Mouse (Mus musculus): ENCODE measurements at regions not wholly inside any gene's neighbourhood (a gene's known extent, or its start where the extent isn't known, plus 50 kb on each side); places are given as distances from the start of the nearest gene placed in this dataset.
"Not testable (repeated sequence)": the region's sequence is repeated elsewhere in the genome, so short reads cannot be mapped to it uniquely, and the experiment has no call there.

- not testable (repeated sequence) for DNase-seq
Measured at GRCm38 (mm10) chr2:95433996-95434395, 884.0 kb upstream of the Lrrc4c start.

DNA sequence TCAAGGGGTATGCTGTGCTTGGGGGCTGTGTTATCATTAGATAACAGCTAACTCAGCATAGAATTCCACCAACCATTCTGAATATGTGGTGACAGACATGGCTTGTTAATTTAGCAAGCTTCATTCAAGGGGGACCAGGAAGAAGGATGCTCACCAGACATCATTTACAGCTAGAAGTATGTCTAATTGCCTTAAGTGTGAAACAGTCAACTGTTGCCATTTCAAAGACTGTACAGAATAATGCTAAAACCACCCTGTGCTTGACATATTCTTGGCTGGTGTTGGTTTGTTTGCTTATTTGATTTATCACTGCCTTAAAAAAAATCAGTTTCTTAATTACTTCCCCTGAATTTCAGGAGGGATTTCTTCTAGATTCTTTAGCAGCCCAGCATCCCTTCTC, 877.0 kb upstream of the Lrrc4c start:
- no peak for DNase-seq

GRCm38 (mm10) chr2:95443245-95443799, 874.6 kb upstream of the Lrrc4c start:
- no peak for DNase-seq

- DNase-seq: no peak
Measured at GRCm38 (mm10) chr2:95448897-95449296, 869.1 kb upstream of the Lrrc4c start.

DNA sequence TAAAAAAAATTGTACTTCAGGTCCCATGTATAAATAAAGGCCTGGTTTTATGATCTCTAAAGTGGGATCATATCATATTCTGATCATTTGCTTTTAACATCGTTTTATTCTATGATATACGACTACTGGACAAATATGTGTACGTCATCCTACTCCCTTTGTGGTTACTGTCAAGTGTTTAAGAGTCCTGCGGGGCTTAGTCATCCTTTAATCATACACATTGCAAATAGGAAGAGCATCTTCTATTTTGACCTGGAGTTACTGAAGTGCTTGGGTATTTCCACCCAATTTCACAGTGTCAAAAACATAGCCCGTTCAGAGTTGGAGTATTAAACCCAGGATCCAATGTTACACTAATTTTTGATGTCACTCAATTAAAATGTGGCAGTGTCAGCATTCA, 838.1 kb upstream of the Lrrc4c start:
- no peak for DNase-seq

DNA sequence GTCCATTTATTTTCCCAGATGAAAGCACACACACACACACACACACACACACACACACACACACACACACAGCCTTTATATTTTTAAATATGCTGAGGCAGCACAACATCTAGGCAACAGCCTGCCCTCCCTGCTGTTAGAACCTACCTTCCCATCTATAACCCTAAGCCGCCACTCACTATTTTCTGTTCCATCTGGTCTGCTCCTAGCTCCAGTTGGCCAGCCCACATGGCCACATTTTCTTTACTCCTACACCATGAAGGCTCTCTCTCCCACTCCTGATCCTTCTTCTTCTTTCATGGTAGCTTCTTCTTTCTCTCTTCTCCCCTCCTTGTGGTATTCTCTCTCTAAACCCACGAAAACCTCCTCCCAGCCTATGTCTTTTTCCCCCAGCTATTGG, 834.6 kb upstream of the Lrrc4c start:
- DNase-seq: no peak

GRCm38 (mm10) chr2:95487580-95488135, 830.3 kb upstream of the Lrrc4c start:
- DNase-seq: no peak

GRCm38 (mm10) chr2:95494026-95494697, 823.8 kb upstream of the Lrrc4c start:
- DNase-seq: no peak

GRCm38 (mm10) chr2:95494698-95495088, 823.3 kb upstream of the Lrrc4c start:
- DNase-seq: peak in 1 of 2 experiments; percentile 2

DNA sequence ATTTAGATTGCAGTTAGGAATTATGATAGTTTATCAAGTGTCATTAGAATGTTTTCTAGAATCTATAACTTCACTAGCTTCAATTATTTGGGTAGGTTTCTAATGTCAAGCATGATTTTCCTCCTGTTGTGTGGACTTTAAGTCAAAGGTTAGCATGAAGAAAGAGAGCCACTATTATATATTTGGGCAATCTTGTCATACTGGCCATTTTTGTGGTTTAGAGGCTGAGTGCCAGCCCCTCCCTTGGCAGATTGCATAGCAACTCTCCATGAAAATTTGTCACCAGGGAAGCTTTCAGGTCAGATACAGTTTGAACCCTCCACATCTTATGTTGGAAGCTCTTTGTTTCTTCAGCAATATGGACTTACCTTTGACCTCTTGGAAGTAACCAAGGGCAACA, 806.7 kb upstream of the Lrrc4c start:
- no peak for DNase-seq

- no peak for DNase-seq
Measured at GRCm38 (mm10) chr2:95521624-95522023, 796.3 kb upstream of the Lrrc4c start.

DNA sequence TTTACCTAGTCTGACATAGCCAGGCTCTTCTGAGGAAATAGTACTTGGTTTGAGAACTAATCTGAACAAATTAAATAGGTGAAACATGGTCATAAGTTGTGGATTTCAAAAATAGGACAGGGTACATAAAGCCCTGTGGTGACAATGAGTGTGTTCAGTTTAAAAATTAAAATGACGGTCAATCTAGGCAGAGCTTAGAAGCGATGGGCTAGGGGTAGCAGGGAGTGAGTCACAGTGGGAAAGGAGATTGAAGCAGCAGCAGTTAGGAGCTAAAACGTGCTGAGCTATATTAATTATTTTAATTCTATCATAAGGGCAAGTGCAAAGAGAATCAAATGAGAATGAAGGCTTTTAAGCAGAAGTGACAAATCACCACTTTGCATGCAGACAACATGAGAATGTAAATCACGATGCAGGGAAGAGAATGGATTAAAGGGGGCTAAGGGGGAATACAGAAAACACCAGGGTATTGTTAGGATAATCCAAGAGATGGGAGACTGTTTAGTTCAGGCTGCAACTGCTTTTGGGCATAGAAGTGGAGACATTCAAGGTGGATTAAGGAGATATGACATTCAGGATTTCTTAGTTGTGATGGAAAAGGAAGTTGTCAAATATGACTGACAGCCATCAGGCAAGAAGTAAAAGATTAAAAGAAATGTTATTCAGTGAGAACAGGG, 793.2 kb upstream of the Lrrc4c start:
- DNase-seq: no peak

GRCm38 (mm10) chr2:95564089-95564488, 753.9 kb upstream of the Lrrc4c start:
- DNase-seq: no peak

GRCm38 (mm10) chr2:95575882-95576281, 742.1 kb upstream of the Lrrc4c start:
- no peak for DNase-seq

DNA sequence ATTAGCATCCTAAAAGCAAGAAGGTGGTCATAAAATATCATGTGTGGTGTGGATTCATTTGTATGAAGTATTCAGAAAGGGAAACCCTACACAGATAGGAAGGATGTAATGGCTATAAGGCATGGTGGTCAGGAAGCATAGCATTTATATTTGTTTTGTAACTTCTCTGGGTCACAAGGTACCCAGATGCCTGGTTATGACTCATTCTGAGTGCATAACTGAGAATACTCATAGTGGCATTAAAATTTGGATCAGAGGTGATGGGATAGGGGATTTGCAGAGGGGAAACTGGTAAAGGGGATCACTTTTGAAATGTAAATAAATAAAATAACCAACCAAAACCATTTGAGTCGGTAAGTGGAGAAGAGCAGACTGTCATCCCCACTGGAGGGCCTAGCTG, 738.8 kb upstream of the Lrrc4c start:
- no peak for DNase-seq

DNA sequence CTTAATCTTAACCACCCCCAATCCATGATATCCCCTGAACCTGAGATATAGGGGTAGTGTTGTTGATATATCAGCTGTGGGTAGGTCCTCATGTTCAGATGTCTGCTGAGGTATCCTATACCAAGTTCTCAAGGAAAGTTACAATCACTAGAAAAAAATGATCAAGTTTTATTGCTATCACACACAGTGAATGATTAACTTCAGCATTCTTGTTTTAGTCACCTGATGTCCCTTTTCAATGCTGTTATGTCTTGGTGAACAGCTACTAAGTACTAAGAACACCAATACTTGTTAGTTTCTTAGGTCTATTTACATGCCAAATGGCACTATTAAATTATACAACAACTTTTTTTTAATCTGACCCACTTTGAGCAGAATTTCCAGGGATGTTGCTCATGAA, 732.0 kb upstream of the Lrrc4c start:
- DNase-seq: no peak

GRCm38 (mm10) chr2:95587044-95587443, 730.9 kb upstream of the Lrrc4c start:
- no peak for DNase-seq

- DNase-seq: no peak
Measured at GRCm38 (mm10) chr2:95613354-95613753, 704.6 kb upstream of the Lrrc4c start.

GRCm38 (mm10) chr2:95637533-95637932, 680.4 kb upstream of the Lrrc4c start:
- DNase-seq: no peak

GRCm38 (mm10) chr2:95674347-95674746, 643.6 kb upstream of the Lrrc4c start:
- no peak for DNase-seq

GRCm38 (mm10) chr2:95715355-95715754, 602.6 kb upstream of the Lrrc4c start:
- no peak for DNase-seq
